Mouse (Mus musculus) heart, adult 2 months (tissue): Measurements from ENCODE around the gene Unc119b.

ENCODE experiments used
- CTCF ChIP-seq: fragments of 200-600 bp; IDR thresholded peaks from 2 replicates; pipeline ENCODE4 v1.8.1; 2022; ENCODE audit warnings: antibody characterized with exemption, mild to moderate bottlenecking, moderate library complexity
- POLR2A ChIP-seq: fragments of 200-500 bp; IDR thresholded peaks from 2 replicates; pipeline ENCODE4 v1.6.1; 2011; ENCODE audit warnings: mild to moderate bottlenecking, low read depth, low read length, control low read depth; ENCODE audit not compliant: insufficient read depth

DNA sequence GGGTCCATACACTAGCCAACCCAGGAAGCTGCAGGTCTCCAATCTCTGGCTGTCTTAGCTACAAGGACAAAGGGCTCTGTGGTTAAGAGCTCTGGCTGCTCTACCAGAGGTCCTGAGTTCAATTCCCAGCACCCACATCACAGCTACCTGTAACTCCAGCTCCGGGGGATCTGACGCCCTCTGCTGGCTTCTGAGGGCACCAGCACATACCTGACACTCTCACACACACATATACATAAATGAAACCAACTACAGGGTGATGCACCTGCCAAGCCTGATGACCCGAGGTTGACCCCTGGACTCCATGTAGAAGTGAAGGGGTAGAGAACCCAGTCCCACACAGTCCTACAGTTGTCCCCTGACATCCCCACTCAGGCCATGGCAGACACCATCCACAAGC is 18.3 kb downstream of the Unc119b start:
- TF ChIP-seq POLR2A (no peak), CTCF (no peak)
